1 mouse cellular context compared by ENCODE assay signal in the genomic region with DNA sequence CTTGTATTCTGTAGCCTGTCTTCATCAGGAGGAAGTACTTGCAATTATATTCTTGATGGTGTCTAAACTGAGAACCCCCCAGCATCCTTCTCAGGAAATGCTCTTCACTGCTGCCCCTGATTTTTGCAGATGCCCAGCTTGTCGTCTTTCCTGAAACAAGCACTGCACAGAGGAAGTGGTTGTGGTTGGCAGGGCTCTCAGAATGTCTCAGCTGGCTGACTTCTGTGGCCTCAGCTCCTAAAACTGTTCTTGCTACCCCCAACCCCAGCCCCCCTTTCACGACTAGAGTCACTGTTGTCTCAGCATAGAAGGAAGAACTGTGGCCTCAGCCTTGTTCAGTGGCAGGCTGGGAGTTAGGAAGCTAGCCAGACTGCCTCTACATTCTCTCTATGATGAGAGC.
TF ChIP-seq lines count a peak whose summit lies in the region.

No protein-coding gene starts in this region.

TF ChIP-seq in CH12.LX, 34 proteins besides CTCF, POLR2A, EP300 and RAD21 (continued from another document):
- TF ChIP-seq RCOR1 (conservative IDR thresholded peaks at IDR 0.05; ENCODE audit: low read depth, low read length): peak; percentile 64; the same call in 1 of the 2 replicates
- peak; percentile 79; the same call in 1 of the 2 replicates for TF ChIP-seq JUND (conservative IDR thresholded peaks at IDR 0.05; ENCODE audit: low read depth, low read length)
- TF ChIP-seq ETS1 (conservative IDR thresholded peaks at IDR 0.05; ENCODE audit: low read depth, low read length): peak; percentile 92
- TF ChIP-seq MXI1 (IDR thresholded peaks at IDR 0.05; ENCODE audit: low read depth, low read length): no peak
- peak; percentile 97 for TF ChIP-seq MEF2A (IDR thresholded peaks at IDR 0.05; ENCODE audit: borderline replicate concordance, low read depth, low read length)
- TF ChIP-seq JUN (IDR thresholded peaks at IDR 0.05; ENCODE audit: insufficient read depth, low read depth, low read length): peak; percentile 81
- TF ChIP-seq USF1 (IDR thresholded peaks at IDR 0.05; ENCODE audit: low read depth, low read length): no peak
- TF ChIP-seq POLR2AphosphoS2 (IDR thresholded peaks at IDR 0.05; ENCODE audit: low read depth, low read length): no peak
- peak; percentile 71 for TF ChIP-seq ELF1 (IDR thresholded peaks at IDR 0.05; ENCODE audit: low read depth, low read length)
- TF ChIP-seq IRF4 (IDR thresholded peaks at IDR 0.05; ENCODE audit: low read depth, low read length): peak; percentile 99
- TF ChIP-seq CHD1 (IDR thresholded peaks at IDR 0.05; ENCODE audit: low read depth, low read length): no peak
- TF ChIP-seq MAFK (IDR thresholded peaks at IDR 0.05; ENCODE audit: insufficient replicate concordance, low read length): peak; percentile 86
- no peak for TF ChIP-seq ZMIZ1 (IDR thresholded peaks at IDR 0.05; ENCODE audit: low read depth, low read length)
- TF ChIP-seq KAT2A (IDR thresholded peaks at IDR 0.05; ENCODE audit: insufficient replicate concordance, low read length): no peak
- TF ChIP-seq NRF1 (IDR thresholded peaks at IDR 0.05; ENCODE audit: low read depth, low read length): no peak
- TF ChIP-seq GABPA (IDR thresholded peaks at IDR 0.05; ENCODE audit: insufficient replicate concordance, low read depth, low read length): no peak
- no peak for TF ChIP-seq E2F4 (IDR thresholded peaks at IDR 0.05; ENCODE audit: insufficient replicate concordance, low read depth, low read length)
- peak; percentile 90 for TF ChIP-seq BHLHE40 (IDR thresholded peaks at IDR 0.05; ENCODE audit: low read depth, low read length)
- TF ChIP-seq SIN3A (IDR thresholded peaks at IDR 0.05; ENCODE audit: low read length): no peak
- TF ChIP-seq HCFC1 (IDR thresholded peaks at IDR 0.05; ENCODE audit: low read depth, low read length): 0 out of 2 replicates have a peak, but pooled peaks have one; percentile 15
- TF ChIP-seq ZC3H11A (IDR thresholded peaks at IDR 0.05; ENCODE audit: low read depth, low read length): no peak
- TF ChIP-seq TBP (conservative IDR thresholded peaks at IDR 0.05; ENCODE audit: low read depth, low read length): no peak
- no peak for TF ChIP-seq UBTF (IDR thresholded peaks at IDR 0.05; ENCODE audit: low read depth, low read length)
